Mouse (Mus musculus) heart, postnatal 0 days (tissue): ENCODE data around the gene Parp1.

Source experiments
- CTCF ChIP-seq: IDR thresholded peaks from 2 replicates; pipeline ENCODE4 v1.5.1; 2016; ENCODE audit warnings: antibody characterized with exemption, control low read depth, low read depth
- EP300 ChIP-seq: IDR thresholded peaks from 2 replicates; pipeline ENCODE4 v1.6.1; 2016; ENCODE audit warnings: antibody characterized with exemption, low read depth

GRCm38 (mm10) chr1:180561187-180561586 is 7.5 kb upstream of the Parp1 start:
- TF ChIP-seq CTCF: no peak
- no peak for TF ChIP-seq EP300
